Mouse (Mus musculus) thymus, adult 2 months (tissue): ENCODE measurements around the gene Plcg2.

ENCODE experiments used
- CTCF ChIP-seq: fragments of 200-500 bp; IDR thresholded peaks from 2 replicates; pipeline ENCODE4 v1.5.1; 2012; ENCODE audit warnings: mild to moderate bottlenecking, control low read depth, low read length, moderate library complexity, borderline replicate concordance; ENCODE audit not compliant: control insufficient read depth, poor library complexity, insufficient read depth; ENCODE audit errors: extremely low read depth
- POLR2A ChIP-seq: fragments of 200-500 bp; IDR thresholded peaks from 2 replicates; pipeline ENCODE4 v1.6.1; 2012; ENCODE audit warnings: mild to moderate bottlenecking, low read length, control low read depth, moderate library complexity; ENCODE audit not compliant: control insufficient read depth, poor library complexity, insufficient read depth; ENCODE audit errors: extremely low read depth

DNA sequence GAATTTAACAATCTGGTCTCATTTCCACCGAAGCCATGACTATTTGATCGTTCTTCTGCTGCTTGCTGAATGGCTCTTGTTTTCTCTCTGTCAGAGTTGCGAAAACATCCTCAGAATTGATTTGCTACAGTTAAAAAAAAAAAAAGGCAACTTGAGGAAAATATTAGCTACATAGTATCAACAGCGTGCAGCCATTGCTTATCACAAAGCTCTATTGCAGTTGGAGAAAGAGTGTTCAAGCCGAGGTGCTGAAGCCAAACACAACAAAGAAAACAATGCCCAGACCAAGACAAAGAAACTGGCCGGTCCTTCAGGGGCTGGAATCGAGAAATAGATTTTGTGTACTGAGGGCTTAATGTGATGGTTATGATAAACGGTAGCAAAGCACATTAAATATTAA lies 47.0 kb downstream of the Plcg2 start:
- no peak for TF ChIP-seq CTCF
- TF ChIP-seq POLR2A, result no peak
